Mouse (Mus musculus) spleen, adult 10 weeks (tissue): ENCODE data around the gene Zfp791. TPM values are rescaled to one million over a fixed set of nuclear protein-coding genes. Genes with fewer than 3 reads are reported as not detected.

ENCODE experiments used
- polyA plus RNA-seq: library from polyadenylated mRNA; stranded (reverse); fragments of 350-450 nt; fragmentation: Illumina TruSeq; extraction: RNeasy Lipid Tissue Mini Kit (QIAGEN cat#74804); gene quantifications from one replicate; pipeline ENCODE4 v1.2.3, GENCODE M21; 2015; ENCODE audit warnings: low replicate concordance; ENCODE audit not compliant: insufficient read depth

Gene Zfp791
- polyA plus RNA-seq = 0.81 TPM

DNA sequence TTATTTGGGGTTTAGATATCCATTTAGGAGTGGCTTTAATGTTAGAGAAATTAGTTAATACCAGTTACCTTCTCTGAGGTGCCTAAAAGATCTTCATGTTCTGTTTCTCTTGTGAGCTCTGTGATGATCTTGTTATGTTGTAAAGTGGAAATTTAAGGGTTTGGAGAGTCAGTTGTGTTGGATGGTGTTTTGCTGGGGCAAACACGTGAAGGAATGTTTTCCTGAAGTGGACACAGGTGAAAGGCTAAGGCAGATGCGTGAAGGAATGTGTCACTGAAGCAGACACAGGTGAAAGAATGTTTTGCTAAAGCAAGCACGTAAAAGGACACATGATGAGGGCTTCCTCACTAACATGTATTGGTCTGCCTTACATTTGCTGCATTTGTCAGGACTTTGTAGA lies at the start of gene Zfp791:
Gene Zfp791 (minus strand): TSS at position 101 of the 400 bp plus-strand sequence.

DNA sequence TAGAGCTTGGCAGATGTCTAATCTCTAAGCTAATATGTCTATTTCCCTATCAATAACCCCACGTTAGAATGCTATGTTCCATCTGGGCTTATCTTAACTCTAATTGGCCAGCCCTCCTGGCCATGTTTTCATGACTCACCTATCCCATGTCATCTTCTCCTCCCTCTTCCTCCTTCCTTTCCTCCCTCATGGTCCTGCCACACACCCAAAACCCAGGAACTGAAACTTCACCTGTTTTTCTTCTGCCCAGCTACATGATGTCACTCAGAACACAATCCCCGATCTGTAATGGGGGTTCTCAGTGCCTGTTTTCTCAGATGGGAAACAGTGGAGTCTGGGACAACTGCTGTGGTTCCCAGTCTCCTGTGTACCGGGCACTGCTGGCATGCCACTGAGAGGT lies 28.7 kb upstream of the Zfp791 start, which contains the start of gene Cks1brt:
Gene Cks1brt (plus strand): TSS at position 301 of the 400 bp plus-strand sequence.

DNA sequence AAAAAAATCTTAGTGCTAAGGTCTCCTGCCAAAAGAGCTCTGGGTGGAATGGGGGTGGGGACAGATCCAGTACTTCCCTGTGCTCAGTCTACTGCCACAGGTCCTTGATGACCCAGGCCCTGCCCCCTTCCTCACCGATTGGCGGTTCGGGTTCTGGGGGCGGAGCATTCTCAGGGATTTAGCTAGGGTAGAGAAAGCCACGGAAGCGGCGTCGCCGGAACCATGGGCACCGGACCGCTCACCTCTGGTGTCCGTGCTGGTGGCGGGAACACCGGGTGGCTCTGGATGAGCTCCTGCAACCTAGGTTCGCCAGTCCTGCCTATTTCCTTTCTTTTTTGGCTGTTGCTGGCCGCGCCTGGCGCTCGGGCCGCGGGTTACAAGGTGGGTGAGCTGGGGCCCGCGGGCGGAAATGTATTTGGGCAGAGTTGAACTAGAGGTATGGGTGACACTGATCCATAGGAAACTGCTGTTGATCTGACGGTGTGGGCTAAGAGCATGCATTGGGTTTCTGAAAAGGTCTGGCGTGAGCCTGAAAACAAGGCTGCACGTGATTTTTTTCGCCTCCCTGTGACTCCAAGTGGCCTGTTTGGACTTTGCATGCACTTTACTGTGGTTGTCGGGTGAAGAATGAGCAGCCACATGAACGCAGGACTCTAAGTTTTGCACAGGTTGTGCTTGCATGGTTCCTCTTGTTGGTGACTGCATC lies 39.6 kb downstream of the Zfp791 start, which contains the start of gene Man2b1:
Gene Man2b1 (plus strand): TSS at position 163 of the 706 bp plus-strand sequence.

DNA sequence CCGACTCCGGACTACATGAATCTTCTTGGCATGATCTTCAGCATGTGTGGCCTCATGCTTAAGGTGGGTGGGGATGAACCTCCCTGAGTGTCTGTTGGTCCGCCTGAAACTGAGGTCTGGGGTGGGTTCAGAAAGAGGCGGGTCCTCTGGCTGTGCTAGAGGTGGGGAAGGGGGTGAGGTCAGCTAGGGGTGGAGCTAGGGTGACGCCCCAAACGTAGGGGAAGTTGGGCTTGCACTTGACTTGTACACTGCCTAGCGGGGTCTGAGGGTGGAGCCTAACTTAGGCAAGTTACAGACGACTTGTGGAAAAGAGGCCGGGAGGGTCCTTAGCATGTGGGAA lies 41.7 kb downstream of the Zfp791 start, which contains the start of gene Wdr83:
Gene Wdr83 (minus strand): TSS at position 91 of the 340 bp plus-strand sequence.

DNA sequence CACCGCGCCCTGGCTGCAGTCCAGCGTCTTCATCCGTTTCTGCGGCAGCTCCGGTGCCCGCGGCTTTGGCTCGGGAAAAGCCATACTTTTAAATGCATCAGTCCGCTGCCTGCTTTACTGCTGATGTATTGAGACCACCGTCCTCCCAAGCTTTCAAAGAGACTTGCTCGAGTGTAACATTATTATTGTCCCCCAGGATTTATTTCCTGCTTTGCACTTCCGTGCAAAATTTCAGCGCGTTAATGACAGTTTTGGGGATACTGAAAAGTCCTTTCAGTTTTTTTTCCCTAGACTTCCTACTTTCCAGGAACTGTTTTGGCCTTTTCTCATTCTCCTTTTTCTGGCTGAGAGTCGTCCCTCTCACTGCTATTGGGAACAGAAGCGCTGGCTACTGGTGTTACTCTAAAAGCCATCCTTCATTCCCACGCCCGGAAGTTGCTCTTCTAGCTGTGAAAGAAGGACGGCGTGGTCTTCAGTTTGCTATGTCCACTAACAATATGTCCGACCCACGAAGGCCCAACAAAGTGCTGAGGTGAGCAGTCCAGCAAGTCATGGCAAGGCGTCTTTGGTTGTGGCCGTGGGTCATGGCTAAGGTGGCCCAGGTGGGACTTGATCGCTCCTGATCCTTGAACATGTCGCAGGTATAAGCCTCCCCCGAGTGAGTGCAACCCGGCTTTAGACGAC lies 42.2 kb downstream of the Zfp791 start, which contains the start of gene Wdr83os:
Gene Wdr83os (plus strand): TSS at position 209 of the 684 bp plus-strand sequence.

DNA sequence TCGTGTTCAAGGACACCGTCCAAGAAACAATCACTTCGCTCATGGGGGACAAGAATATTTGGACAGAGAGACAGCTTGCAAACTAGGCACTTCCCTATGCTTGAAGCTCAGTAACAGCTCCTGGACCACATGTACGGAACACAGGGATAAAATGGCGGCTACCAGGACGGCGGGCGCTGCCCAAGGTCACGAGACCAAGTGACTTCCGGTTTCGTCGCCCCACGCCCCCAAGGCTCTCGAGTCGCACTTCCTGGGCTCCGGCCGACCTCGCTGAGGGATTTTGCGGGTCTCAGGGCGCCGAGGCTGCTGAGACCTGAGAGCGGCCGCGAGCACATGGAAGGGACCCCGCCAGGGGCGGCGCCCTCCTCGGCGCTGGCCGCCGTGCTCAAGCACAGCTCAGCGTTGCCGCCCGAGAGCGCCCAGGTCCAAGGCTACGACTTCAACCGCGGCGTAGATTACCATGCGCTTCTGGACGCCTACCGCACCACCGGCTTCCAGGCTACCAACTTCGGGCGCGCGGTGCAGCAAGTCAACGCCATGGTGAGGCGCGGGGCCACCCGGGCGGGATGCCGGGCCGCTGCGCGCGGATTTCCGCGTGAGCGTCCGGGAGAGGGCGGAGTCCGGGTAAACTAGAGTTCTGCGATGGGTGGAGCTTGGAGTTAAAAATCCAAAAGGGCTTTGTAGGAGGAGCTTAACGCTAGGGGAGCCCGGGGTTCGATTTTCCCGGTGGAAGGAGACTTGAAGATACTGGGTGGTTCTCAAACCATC lies 51.2 kb downstream of the Zfp791 start, which contains the start of gene Dhps:
Gene Dhps (plus strand): TSS at position 244 of the 768 bp plus-strand sequence.

DNA sequence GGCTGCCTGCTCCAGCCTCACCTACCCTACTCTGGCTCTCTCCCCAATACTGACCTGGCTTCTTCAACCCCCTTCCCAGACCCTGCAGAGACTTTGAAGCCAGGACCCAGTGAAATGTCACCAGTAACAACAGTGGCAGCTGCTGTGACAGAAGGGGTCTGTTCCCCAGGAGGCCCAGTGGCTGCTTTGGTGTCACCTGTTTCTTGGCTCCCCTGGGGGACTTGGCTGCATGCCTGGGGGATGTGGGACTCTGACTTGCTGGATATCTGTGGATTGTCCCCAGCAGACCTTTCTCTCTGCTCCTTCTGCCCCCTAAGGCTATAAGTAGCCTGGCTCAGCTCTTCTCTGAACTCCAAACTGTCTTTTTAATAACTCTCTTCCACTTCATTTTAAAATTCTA lies 54.9 kb downstream of the Zfp791 start, which contains the start of gene Gm5741:
Gene Gm5741 (minus strand): TSS at position 1 of the 400 bp plus-strand sequence.

DNA sequence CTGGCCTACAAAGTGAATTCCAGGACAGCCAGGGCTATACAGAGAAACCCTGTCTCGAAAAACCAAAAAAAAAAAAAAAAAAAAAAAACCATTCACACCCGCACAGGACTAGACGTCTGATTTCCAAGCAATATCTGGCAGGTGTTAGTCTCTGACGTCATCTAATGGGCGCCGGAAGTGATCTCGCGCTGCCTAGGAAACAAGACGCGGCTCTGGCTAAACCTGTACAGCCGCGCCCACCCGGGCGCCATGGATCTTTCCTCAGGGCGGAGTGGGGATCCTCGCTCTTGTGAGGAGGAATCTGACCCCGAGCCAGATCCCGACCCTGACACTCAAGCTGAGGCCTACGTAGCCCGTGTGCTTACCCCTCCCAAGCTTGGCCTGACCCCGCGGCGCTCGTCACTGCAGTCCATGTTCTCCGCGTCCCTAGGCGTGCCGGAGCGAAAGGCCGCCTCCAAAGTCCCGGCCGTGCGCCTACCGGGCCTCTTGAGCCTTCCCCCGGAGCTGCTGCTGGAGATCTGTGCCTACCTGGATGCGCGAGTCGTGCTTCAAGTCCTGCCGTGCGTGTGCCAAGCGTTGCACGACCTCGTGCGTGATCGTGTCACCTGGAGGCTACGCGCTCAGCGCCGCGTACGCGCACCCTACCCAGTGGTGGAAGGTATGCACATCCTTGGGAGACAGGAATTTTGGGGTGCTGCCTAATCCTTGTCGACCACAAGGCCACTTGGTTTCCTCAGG lies 62.8 kb downstream of the Zfp791 start, which contains the start of gene Fbxw9:
Gene Fbxw9 (plus strand): TSS at position 177 of the 738 bp plus-strand sequence.

Other genes starting within 250 kb of the Zfp791 start
- 24.2 TPM for gene Gcdh, start 229.2 kb downstream of the Zfp791 start, polyA plus RNA-seq
- 6.7 TPM for gene Klf1, start 221.2 kb downstream of the Zfp791 start, polyA plus RNA-seq
- gene Dnase2a, start 214.5 kb downstream of the Zfp791 start, polyA plus RNA-seq = 49.3 TPM
- gene Mast1, start 185.7 kb downstream of the Zfp791 start, polyA plus RNA-seq = not detected
- gene Rtbdn, start 176.1 kb downstream of the Zfp791 start, polyA plus RNA-seq = not detected
- gene Gm49661, start 153.7 kb downstream of the Zfp791 start, polyA plus RNA-seq = not detected
- 197 TPM for gene Prdx2, start 153.5 kb downstream of the Zfp791 start, polyA plus RNA-seq
- 32.5 TPM for gene Rnaseh2a, start 153.3 kb downstream of the Zfp791 start, polyA plus RNA-seq
- gene Junb, start 144.4 kb downstream of the Zfp791 start, polyA plus RNA-seq = 1.5 TPM
- 4.6 TPM for gene Hook2, start 132.5 kb downstream of the Zfp791 start, polyA plus RNA-seq
- not detected for gene Best2, start 108.6 kb downstream of the Zfp791 start, polyA plus RNA-seq
- 29.7 TPM for gene Asna1, start 97.8 kb downstream of the Zfp791 start, polyA plus RNA-seq
- 112 TPM for gene Trir, start 96.3 kb downstream of the Zfp791 start, polyA plus RNA-seq
- gene Tnpo2, start 86.2 kb downstream of the Zfp791 start, polyA plus RNA-seq = 35.3 TPM
- gene Fbxw9, start 63.0 kb downstream of the Zfp791 start, polyA plus RNA-seq = 3.0 TPM
- gene Gm5741, start 55.1 kb downstream of the Zfp791 start, polyA plus RNA-seq = not detected
- 52.7 TPM for gene Dhps, start 51.3 kb downstream of the Zfp791 start, polyA plus RNA-seq
- 54.9 TPM for gene Wdr83os, start 42.4 kb downstream of the Zfp791 start, polyA plus RNA-seq
- 12.5 TPM for gene Wdr83, start 41.8 kb downstream of the Zfp791 start, polyA plus RNA-seq
- 132 TPM for gene Man2b1, start 39.8 kb downstream of the Zfp791 start, polyA plus RNA-seq
- gene Cks1brt, start 28.8 kb upstream of the Zfp791 start, polyA plus RNA-seq = not detected
- not detected for gene Olfr371, start 102.9 kb upstream of the Zfp791 start, polyA plus RNA-seq
- 47.6 TPM for gene Orc6, start 176.5 kb upstream of the Zfp791 start, polyA plus RNA-seq
- 108 TPM for gene Vps35, start 176.7 kb upstream of the Zfp791 start, polyA plus RNA-seq